Mouse (Mus musculus) frontal cortex, adult (tissue): Measurements from ENCODE around the gene Ip6k3.
A peak's percentile ranks its signal among the peaks of the same experiment; 100 is the strongest.

Experiments
- ATAC-seq: cut with Nextera tagmentation; 2 replicates; pipeline ENCODE4 v1.9.2; 2017; ENCODE audit warnings: mild to moderate bottlenecking, moderate library complexity, mixed read lengths; ENCODE audit not compliant: low TSS enrichment

Gene Ip6k3

GRCm38 (mm10) chr17:27123813-27124375 is 43.7 kb downstream of the Ip6k3 start:
- no peak for ATAC-seq

GRCm38 (mm10) chr17:27123103-27123502 is 44.5 kb downstream of the Ip6k3 start:
- ATAC-seq, result no peak

GRCm38 (mm10) chr17:27122701-27123100 is 44.9 kb downstream of the Ip6k3 start:
- ATAC-seq, result no peak

- no peak for ATAC-seq
Measured at GRCm38 (mm10) chr17:27121781-27122180, 45.8 kb downstream of the Ip6k3 start.

GRCm38 (mm10) chr17:27121266-27121665 is 46.3 kb downstream of the Ip6k3 start:
- no peak for ATAC-seq

GRCm38 (mm10) chr17:27120561-27121024 is 47.0 kb downstream of the Ip6k3 start:
- ATAC-seq, result peak; percentile 36; the same call in 1 of the 2 replicates

GRCm38 (mm10) chr17:27119954-27120353 is 47.6 kb downstream of the Ip6k3 start:
- ATAC-seq, result no peak

GRCm38 (mm10) chr17:27119540-27119895 is 48.1 kb downstream of the Ip6k3 start:
- ATAC-seq, result no peak

- ATAC-seq, result no peak
Measured at GRCm38 (mm10) chr17:27118676-27119539, 48.7 kb downstream of the Ip6k3 start.

- ATAC-seq, result no peak
Measured at GRCm38 (mm10) chr17:27110072-27110471, 57.5 kb downstream of the Ip6k3 start.

- no peak for ATAC-seq
Measured at GRCm38 (mm10) chr17:27107936-27108335, 59.7 kb downstream of the Ip6k3 start.

GRCm38 (mm10) chr17:27106745-27107144 is 60.9 kb downstream of the Ip6k3 start:
- ATAC-seq, result no peak

- ATAC-seq, result no peak
Measured at GRCm38 (mm10) chr17:27105698-27106470, 61.7 kb downstream of the Ip6k3 start.

- no peak for ATAC-seq
Measured at GRCm38 (mm10) chr17:27101675-27102074, 65.9 kb downstream of the Ip6k3 start.

- ATAC-seq, result peak; percentile 44; the same call in 1 of the 2 replicates
Measured at GRCm38 (mm10) chr17:27095690-27096089, 71.9 kb downstream of the Ip6k3 start.
